Mouse (Mus musculus) testis, adult 2 months (tissue): ENCODE data around the gene AU018091.
"Not testable (repeated sequence)": the region's sequence is repeated elsewhere in the genome, so short reads cannot be mapped to it uniquely, and the experiment has no call there.

ENCODE experiments used
- CTCF ChIP-seq: fragments of 200-500 bp; IDR thresholded peaks from 2 replicates; pipeline ENCODE4 v1.5.1; 2012; ENCODE audit warnings: low read depth, mild to moderate bottlenecking, inconsistent platforms, low read length, moderate library complexity; ENCODE audit not compliant: control insufficient read depth, insufficient read depth, insufficient replicate concordance
- POLR2A ChIP-seq: fragments of 200-500 bp; IDR thresholded peaks from 2 replicates; pipeline ENCODE4 v1.6.1; 2012; ENCODE audit warnings: low read depth, mild to moderate bottlenecking, inconsistent platforms, low read length, moderate library complexity; ENCODE audit not compliant: control insufficient read depth

DNA sequence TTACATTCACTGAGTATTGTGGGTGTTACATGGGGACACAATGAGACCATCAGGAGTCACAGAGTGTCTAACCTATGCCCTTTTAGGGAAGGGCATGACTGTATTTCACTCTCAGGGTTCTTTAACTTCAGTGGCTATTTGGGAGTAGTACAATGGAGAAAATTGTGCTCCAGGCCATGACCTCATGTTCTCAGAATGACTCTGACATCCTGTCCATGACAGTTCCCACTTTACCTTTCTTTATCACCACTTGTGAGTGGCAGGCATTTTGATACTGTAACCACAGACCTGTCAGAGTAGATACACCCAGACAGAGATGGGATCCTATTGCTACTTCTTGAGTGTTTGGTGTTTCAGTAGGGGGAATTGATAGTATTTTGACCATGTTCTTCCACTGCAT is 40.4 kb downstream of the AU018091 start:
- not testable (repeated sequence) for TF ChIP-seq POLR2A, CTCF
